Mouse (Mus musculus) mesoderm, embryonic 11.5 days (tissue): ENCODE measurements at regions not wholly inside any gene's neighbourhood (a gene's known extent, or its start where the extent isn't known, plus 50 kb on each side); places are given as distances from the start of the nearest gene placed in this dataset.

Experiments
- DNase-seq: peaks from one replicate; pipeline ENCODE4 v3.0.0-alpha.2; 2012; ENCODE audit warnings: low read depth, low spot score

DNA sequence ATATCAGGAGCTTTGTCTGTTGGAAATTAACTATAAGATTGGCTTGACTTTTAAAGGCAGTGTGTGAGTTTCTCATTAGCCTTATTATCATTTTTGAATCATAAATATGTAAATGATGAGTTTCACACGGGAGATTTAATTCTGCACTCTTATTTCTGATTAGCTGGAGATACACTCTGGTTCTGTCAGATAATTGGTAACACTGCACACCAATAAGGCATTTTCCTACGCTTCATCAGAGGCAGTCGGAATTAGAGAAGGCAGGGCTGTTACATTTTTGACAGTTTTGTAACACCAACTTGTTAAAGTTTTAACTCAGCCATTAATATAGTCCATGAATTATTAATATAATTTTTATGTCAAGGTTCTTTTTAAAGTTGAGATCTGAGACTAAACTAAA, 347.3 kb downstream of the Zfp352 start:
- no peak for DNase-seq

GRCm38 (mm10) chr4:90576139-90577082, 357.8 kb downstream of the Zfp352 start:
- DNase-seq = no peak

DNA sequence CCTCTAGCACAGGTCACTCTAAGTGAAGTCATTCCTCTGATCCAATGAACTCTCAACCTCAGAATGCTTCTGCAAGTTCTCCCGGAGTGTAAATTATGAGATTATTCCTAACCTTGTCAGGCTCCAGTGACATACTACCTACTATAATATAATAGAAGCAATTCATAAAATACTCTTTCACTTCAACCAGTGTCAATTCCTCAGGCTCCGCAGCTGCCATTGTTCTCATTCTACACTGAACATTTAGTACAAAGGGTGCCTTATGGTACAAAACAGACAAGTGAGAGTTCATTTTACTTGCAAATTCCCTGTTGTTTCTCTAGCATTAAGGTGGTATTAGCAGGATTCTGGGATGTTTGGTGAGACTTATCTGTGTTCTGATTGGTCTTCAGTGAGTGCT, 379.7 kb downstream of the Zfp352 start:
- DNase-seq = peak; percentile 28

- no peak for DNase-seq
Observed at GRCm38 (mm10) chr4:90608941-90609340, 390.3 kb downstream of the Zfp352 start.

GRCm38 (mm10) chr4:90627937-90628336, 409.3 kb downstream of the Zfp352 start:
- no peak for DNase-seq

DNA sequence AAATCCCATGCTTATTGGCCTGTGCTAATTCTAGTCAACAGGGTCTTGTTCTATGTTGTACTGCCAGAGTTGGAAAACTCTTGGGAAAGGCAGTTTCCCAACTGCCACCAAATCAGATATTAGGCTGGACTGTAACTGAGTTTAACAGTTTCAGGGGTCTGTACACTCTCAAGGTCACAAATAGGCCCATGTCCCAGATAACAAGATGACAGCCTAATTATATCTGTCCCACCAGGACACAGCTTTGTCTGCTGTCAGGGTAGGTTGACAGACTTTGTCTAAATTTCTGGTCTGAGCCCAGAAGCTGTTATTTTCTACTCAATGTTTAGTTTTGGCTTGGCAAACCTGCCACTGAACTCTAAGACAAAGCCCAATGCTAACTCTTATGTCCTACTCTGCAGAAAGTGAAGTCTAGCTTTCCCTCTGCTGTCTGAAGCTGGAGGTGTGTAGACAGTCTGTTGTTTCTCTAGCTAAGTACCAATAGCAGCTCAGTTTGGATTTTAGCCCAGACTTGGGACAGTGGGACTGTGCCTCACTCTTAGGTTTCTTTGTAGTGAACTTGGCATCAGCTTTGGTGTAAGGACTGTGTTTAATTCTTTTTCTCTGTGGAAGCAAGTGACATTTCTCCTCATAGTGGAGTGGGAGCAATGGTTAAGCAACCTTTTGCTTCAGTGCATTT, 453.8 kb downstream of the Zfp352 start:
- DNase-seq = no peak

- DNase-seq = no peak
Observed at GRCm38 (mm10) chr4:90696945-90697344, 478.3 kb downstream of the Zfp352 start.

DNA sequence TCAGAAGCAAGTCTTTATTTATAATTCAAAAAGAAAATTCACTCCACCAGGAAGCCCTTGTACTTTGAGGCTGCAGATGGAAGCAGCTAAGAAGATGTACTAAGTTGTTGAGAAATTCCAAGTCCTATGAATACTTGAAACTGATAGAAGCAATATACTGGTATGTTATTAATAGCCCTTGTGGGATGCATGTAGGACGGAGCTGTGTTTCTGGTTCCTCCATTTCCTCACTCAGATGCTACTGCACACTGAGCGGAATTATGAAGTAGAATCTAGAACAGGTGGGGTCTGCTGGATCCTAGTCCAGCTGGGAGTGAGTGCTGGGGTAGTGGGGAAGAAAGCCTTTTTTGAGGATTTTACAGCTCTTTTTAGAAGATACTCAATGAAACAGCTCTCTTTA, 510.5 kb downstream of the Zfp352 start:
- no peak for DNase-seq

DNA sequence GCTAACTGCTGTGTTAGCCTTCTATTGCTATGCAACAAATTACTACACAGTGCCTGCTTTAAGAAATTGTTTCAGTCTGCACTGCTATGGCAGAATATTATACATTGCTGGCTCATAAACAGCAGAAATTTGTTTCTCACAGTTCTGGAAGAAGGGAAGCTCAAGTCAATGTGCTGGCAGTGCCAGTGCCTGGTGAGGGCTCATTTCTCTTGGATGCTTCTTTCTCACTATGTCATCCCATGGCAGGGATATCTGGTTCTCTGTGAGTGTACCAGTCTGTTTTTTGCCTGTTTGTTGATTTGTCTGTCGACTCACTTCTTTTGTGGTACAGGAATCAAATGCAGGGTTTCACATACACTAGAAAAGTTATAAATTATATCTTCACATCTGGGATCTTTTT, 516.2 kb downstream of the Zfp352 start:
- no peak for DNase-seq

DNA sequence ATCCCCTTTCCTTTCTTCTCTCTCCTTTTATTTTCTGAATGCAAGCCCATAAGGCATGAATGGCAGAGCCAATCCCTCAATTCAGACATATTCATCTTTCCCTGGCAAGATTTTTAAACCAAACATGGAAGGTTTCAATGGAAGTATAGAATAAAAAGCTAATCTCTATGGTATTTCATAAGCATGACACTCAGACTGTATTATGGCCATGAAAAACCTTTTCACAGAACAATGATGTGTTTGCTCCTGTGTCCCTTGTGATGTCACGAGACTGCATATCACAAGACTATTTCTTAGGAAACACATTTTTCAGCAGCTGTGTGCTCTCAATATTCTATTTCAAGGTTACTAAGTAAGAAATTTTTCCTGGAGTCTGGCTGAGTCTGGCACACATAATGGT, 525.5 kb downstream of the Zfp352 start:
- DNase-seq = no peak
